Mouse (Mus musculus) naive thymus-derived CD4-positive, alpha-beta T cell, adult 5 months (primary cell): ENCODE data around the gene Spa17. TPM values are rescaled to one million over a fixed set of nuclear protein-coding genes. Genes with fewer than 3 reads are reported as not detected.

ENCODE experiments used
- polyA plus RNA-seq: library from polyadenylated mRNA; unstranded; fragments of 100-300 nt; shearing (Covaris generic); gene quantifications from one replicate; pipeline ENCODE4 v1.2.1, GENCODE M21; 2017

Gene Spa17
- polyA plus RNA-seq: not detected

GRCm38 (mm10) chr9:37613182-37613910, at the start of gene Spa17:
TSS of gene Spa17 (minus strand) at chr9:37613722.

DNA sequence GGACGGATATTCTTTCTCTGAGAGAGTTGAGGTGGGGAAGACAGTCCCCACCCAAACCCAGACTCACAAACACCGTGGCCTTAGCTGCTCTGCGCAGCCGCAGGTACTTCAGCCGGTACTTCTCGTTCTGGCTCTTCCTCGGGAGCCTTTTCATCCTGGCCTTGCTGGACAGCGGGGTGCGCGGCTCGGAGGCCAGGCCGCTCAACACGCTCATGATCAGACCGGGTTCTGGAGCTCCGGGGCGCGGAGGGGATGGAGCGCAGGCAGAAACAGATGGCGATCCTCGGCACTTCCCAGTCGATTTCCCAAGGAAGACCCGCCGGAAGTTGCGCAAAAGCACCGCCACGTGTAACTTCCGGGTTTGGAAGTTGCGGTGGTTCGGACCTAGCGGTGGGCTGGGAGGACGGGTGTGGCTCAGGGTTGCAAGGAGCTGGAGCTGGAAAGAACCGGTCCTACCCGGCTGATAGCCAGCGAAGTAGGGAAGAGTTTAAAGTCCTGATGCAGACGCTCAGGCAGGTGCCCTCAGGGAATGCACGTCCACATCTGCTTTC, 43.5 kb upstream of the Spa17 start, which contains the start of gene Tbrg1:
Gene Tbrg1 (minus strand): TSS at position 382 of the 551 bp plus-strand sequence.

DNA sequence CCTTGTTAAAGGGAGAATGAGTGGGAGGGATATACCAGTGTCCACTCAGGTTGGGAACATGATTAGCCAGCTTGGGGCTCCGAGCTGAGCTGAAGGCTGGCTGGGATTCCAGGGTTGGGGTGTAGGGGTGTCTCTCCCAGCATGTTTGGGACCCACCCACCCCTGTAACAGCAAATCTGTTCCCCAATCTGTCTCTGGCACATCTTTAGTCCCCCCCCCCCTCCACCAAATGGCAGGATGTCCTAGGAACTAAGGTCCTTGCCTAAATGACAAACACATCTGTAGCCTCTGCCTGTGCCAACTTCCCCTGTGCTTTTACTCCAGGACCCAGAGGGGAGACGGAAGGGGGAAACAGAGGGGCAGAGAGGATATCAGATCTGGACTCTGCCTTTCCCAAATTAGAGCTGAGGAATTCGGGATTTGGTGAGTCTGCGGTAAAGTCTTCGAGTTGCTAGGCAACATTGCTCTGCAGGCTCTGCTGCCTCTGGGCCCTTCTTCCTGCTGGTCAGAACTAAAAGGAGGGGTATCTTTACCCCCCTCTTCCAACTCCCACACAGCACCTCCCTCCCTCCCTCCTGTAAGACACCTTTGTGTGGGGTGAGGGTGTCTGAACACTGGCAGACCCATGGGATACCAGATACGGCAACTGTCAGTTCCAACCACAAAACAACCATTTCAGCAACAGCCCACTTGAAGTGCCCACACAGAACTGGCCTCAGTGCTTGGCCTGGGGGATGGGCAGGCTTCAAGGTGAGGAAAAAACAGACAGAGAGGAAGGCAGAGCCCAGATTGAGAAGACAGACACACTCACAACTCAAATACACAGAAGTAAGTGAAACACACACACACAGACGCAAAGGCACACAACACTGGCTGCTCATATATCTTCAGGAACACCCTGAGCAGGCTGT, 58.4 kb downstream of the Spa17 start, which contains the start of gene Siae:
Gene Siae (plus strand): TSS at position 861 of the 911 bp plus-strand sequence.

Other genes with a start within 250 kb of the Spa17 start
- gene Hepacam, start 246.4 kb downstream of the Spa17 start, polyA plus RNA-seq: not detected
- gene Robo4, start 211.8 kb downstream of the Spa17 start, polyA plus RNA-seq: not detected
- gene Robo3, start 180.5 kb downstream of the Spa17 start, polyA plus RNA-seq: not detected
- 36.4 TPM for gene Msantd2, start 124.4 kb downstream of the Spa17 start, polyA plus RNA-seq
- not detected for gene Esam, start 85.6 kb downstream of the Spa17 start, polyA plus RNA-seq
- gene Vsig2, start 74.5 kb downstream of the Spa17 start, polyA plus RNA-seq: not detected
- gene Nrgn, start 60.8 kb downstream of the Spa17 start, polyA plus RNA-seq: not detected
- gene Siae, start 58.0 kb downstream of the Spa17 start, polyA plus RNA-seq: 8.1 TPM
- 115 TPM for gene Tbrg1, start 43.6 kb upstream of the Spa17 start, polyA plus RNA-seq
- gene Panx3, start 55.5 kb upstream of the Spa17 start, polyA plus RNA-seq: not detected
- 0.24 TPM for gene Olfr160, start 102.5 kb upstream of the Spa17 start, polyA plus RNA-seq
- gene Olfr874, start 131.4 kb upstream of the Spa17 start, polyA plus RNA-seq: 0.34 TPM
- gene Olfr875, start 158.1 kb upstream of the Spa17 start, polyA plus RNA-seq: not detected
- 0.22 TPM for gene Olfr876, start 189.3 kb upstream of the Spa17 start, polyA plus RNA-seq
- gene Olfr877, start 240.5 kb upstream of the Spa17 start, polyA plus RNA-seq: not detected